Mouse (Mus musculus): ENCODE measurements around the gene Ubap1.

Gene Ubap1

DNA sequence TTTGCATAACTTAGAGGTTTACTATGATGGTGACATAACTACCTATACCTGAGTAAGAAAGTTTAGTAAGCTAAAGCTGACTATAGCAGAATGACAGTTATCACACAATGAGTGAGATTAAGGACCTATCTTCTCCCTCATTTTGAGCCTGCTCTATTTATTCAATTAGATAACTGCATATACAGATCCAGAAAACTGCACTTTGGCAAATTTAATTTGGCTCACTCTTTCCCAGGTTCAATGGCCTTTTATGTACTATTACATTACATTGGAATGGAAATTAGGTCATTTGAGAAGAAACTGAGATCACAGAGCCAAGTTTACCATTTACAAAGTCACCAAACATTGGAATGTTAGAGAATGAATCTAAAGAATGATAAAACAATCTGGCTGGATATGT lies 68.2 kb downstream of the Ubap1 start:
- no peak for DNase-seq (ENCODE audit: low read depth, low spot score)

- no peak for DNase-seq (ENCODE audit: low read depth, low spot score)
Measured at GRCm38 (mm10) chr4:41438931-41439330, 90.1 kb downstream of the Ubap1 start.

All from embryo, embryonic 11.5 days (tissue).